Mouse (Mus musculus) cerebellum, postnatal 36 days (tissue): ENCODE results near the gene Tiparp.

Source experiments
- DNase-seq, 2 experiments: peaks; one replicate each; pipeline ENCODE4 v3.0.0; 2021 to 2022; ENCODE audit warnings: mixed read lengths in 2 of 2

Gene Tiparp

GRCm38 (mm10) chr3:65585291-65585690, 57.1 kb downstream of the Tiparp start:
- no peak for DNase-seq

- no peak for DNase-seq
These were observed 57.7 kb downstream of the Tiparp start for GRCm38 (mm10) chr3:65585823-65586482.

GRCm38 (mm10) chr3:65586483-65586905, 58.3 kb downstream of the Tiparp start:
- peak; percentile 17 to 23 for DNase-seq

- DNase-seq = no peak
These were observed 58.8 kb downstream of the Tiparp start for GRCm38 (mm10) chr3:65586966-65587365.

- DNase-seq = no peak
These were observed 60.2 kb downstream of the Tiparp start for GRCm38 (mm10) chr3:65588424-65588823.

GRCm38 (mm10) chr3:65592850-65593249, 64.6 kb downstream of the Tiparp start:
- DNase-seq = no peak

- no peak for DNase-seq
These were observed 66.3 kb downstream of the Tiparp start for GRCm38 (mm10) chr3:65594493-65594892.

- DNase-seq = no peak
These were observed 67.0 kb downstream of the Tiparp start for GRCm38 (mm10) chr3:65595196-65595595.

GRCm38 (mm10) chr3:65598071-65598830, 70.0 kb downstream of the Tiparp start:
- no peak for DNase-seq

- DNase-seq = no peak
These were observed 70.9 kb downstream of the Tiparp start for GRCm38 (mm10) chr3:65599151-65599550.

GRCm38 (mm10) chr3:65601291-65602050, 73.3 kb downstream of the Tiparp start:
- no peak for DNase-seq

GRCm38 (mm10) chr3:65603392-65604055, 75.3 kb downstream of the Tiparp start:
- DNase-seq = no peak
